In the genomic region with DNA sequence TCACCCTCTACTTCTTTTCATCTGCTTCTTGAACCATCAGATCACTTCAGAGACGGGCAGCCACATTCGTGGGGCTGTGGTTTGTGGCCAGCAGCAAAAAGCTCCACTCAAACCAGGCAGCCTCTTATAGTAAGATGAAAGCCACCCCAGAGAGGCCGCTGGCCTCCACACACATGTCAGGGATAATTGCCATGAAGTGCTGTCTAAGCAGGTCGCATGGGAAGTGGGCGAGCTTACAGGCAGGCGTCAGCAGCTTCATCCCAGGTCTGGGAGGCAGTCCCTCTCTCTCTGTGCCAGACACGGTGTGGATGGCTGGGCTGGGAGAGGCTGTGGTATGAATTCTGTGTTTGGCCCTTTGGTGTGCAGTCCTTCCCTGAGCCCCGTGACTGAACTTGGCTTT, we compare ENCODE assay signal across 28 mouse cellular contexts.
DNase-seq lines count a peak whose midpoint lies in the region; ATAC-seq and TF ChIP-seq lines count a peak whose summit lies in the region.
"Had no signal": no experiment of that assay in that cellular context is flagged by ENCODE, and none has a peak within 500 bp of the region (broad histone marks: within the 10 kb centered on the region; RNA-seq: fewer than 3 reads in every experiment).

No protein-coding gene starts in this region.

- WGBS in embryonic facial prominence, embryonic 14.5 days, result 52% methylated on average over 8 of the region's 8 CpGs
- 72% methylated on average over 8 of the region's 8 CpGs for WGBS in embryonic facial prominence, embryonic 10.5 days
- WGBS in hindbrain, postnatal 0 days, result 43% methylated on average over 8 of the region's 8 CpGs
- 50% methylated on average over 8 of the region's 8 CpGs for WGBS in hindbrain, embryonic 13.5 days
- 30% methylated on average over 8 of the region's 8 CpGs for WGBS in neural tube, embryonic 13.5 days
- 31% methylated on average over 8 of the region's 8 CpGs for WGBS in neural tube, embryonic 15.5 days

- no peaks in the 10 kb centered on the region for H3K9me3 ChIP-seq in embryonic facial prominence, embryonic 14.5 days (ENCODE audit: control insufficient read depth, low read length)
- H3K9me3 ChIP-seq in embryonic facial prominence, embryonic 10.5 days, result no peaks in the 10 kb centered on the region
- H3K9me3 ChIP-seq in hindbrain, postnatal 0 days (ENCODE audit: low read length), result no peaks in the 10 kb centered on the region
- no peaks in the 10 kb centered on the region for H3K9me3 ChIP-seq in hindbrain, embryonic 13.5 days
- H3K9me3 ChIP-seq in neural tube, embryonic 13.5 days, result no peaks in the 10 kb centered on the region
- H3K9me3 ChIP-seq in neural tube, embryonic 15.5 days (replicated peaks), result no peaks in the 10 kb centered on the region
- H3K9me3 ChIP-seq: embryonic facial prominence, embryonic 13.5 days; forebrain, embryonic 12.5 days; limb, embryonic 10.5 days; limb, embryonic 15.5 days had no signal

- no peaks in the 10 kb centered on the region for H3K27me3 ChIP-seq in embryonic facial prominence, embryonic 14.5 days (replicated peaks; ENCODE audit: control insufficient read depth, insufficient read depth, low read length)
- 0 out of 2 replicates have a peak, but pooled peaks cover 8% of the 10 kb centered on the region for H3K27me3 ChIP-seq in embryonic facial prominence, embryonic 10.5 days (replicated peaks; ENCODE audit: low read depth, poor library complexity, severe bottlenecking)
- H3K27me3 ChIP-seq in hindbrain, postnatal 0 days (ENCODE audit: insufficient read depth, low read length), result no peaks in the 10 kb centered on the region
- 0 out of 2 replicates have a peak, but pooled peaks cover 11% of the 10 kb centered on the region for H3K27me3 ChIP-seq in hindbrain, embryonic 13.5 days
- peaks cover 3% of the 10 kb centered on the region for H3K27me3 ChIP-seq in neural tube, embryonic 13.5 days
- H3K27me3 ChIP-seq in neural tube, embryonic 15.5 days (replicated peaks), result no peaks in the 10 kb centered on the region
- H3K27me3 ChIP-seq: embryonic facial prominence, embryonic 13.5 days; heart, embryonic 13.5 days; liver, embryonic 13.5 days; megakaryocyte, embryonic 14.5 days; Patski had no signal

- no peak for ATAC-seq in embryonic facial prominence, embryonic 14.5 days (ENCODE audit: low read depth)
- ATAC-seq in hindbrain, postnatal 0 days, result no peak
- no peak for ATAC-seq in hindbrain, embryonic 13.5 days (ENCODE audit: low FRiP score)
- no peak for ATAC-seq in neural tube, embryonic 13.5 days (ENCODE audit: low read depth)
- no peak for ATAC-seq in neural tube, embryonic 15.5 days (ENCODE audit: low FRiP score)
- ATAC-seq: inflammation-experienced regulatory T-cells, adult 6 months; lung, postnatal 0 days; Patski had no signal

- peak; percentile 39 for DNase-seq in embryonic facial prominence, embryonic 14.5 days (ENCODE audit: low spot score)
- no peak for DNase-seq in embryonic facial prominence, embryonic 10.5 days (ENCODE audit: low spot score)
- peak; percentile 12 for DNase-seq in hindbrain, postnatal 0 days (ENCODE audit: low spot score)
- DNase-seq in T-cell, adult 2 months (ENCODE audit: low spot score), result no peak
- DNase-seq: cerebellum, adult 8-10 months; cerebellum, postnatal 25 days; gastrocnemius, postnatal 10 days; heart, postnatal 10 days; kidney, adult 11 months; kidney, postnatal 14 days; layer of hippocampus, adult 9-11 months; liver, embryonic 13.5 days; lung, adult 18-20 months; lung, postnatal 4 days; thymus, postnatal 4 days had no signal

- no peaks in the 10 kb centered on the region for H3K36me3 ChIP-seq in embryonic facial prominence, embryonic 14.5 days (ENCODE audit: control insufficient read depth, insufficient read depth, low read length)
- H3K36me3 ChIP-seq in embryonic facial prominence, embryonic 10.5 days (replicated peaks), result no peaks in the 10 kb centered on the region
- H3K36me3 ChIP-seq in hindbrain, postnatal 0 days (ENCODE audit: insufficient read depth, low read length), result no peaks in the 10 kb centered on the region
- H3K36me3 ChIP-seq in hindbrain, embryonic 13.5 days, result no peaks in the 10 kb centered on the region
- H3K36me3 ChIP-seq in neural tube, embryonic 13.5 days, result no peaks in the 10 kb centered on the region
- H3K36me3 ChIP-seq in neural tube, embryonic 15.5 days, result no peaks in the 10 kb centered on the region
- H3K36me3 ChIP-seq: embryonic facial prominence, embryonic 13.5 days; forebrain, embryonic 12.5 days; G1E; heart, embryonic 13.5 days; limb, embryonic 10.5 days; limb, embryonic 15.5 days; liver, embryonic 13.5 days had no signal

- H3K4me3 ChIP-seq in embryonic facial prominence, embryonic 14.5 days (ENCODE audit: low read depth, low read length), result no peak overlapping the region
- no peak overlapping the region for H3K4me3 ChIP-seq in embryonic facial prominence, embryonic 10.5 days
- no peak overlapping the region for H3K4me3 ChIP-seq in hindbrain, postnatal 0 days (ENCODE audit: low read length)
- H3K4me3 ChIP-seq in hindbrain, embryonic 13.5 days, result no peak overlapping the region
- no peak overlapping the region for H3K4me3 ChIP-seq in neural tube, embryonic 13.5 days
- no peak overlapping the region for H3K4me3 ChIP-seq in neural tube, embryonic 15.5 days (replicated peaks)
- H3K4me3 ChIP-seq: embryonic facial prominence, embryonic 13.5 days; forebrain, embryonic 12.5 days; heart, embryonic 13.5 days; limb, embryonic 10.5 days; limb, embryonic 15.5 days; liver, embryonic 13.5 days had no signal

- H3K27ac ChIP-seq in embryonic facial prominence, embryonic 14.5 days (replicated peaks; ENCODE audit: low read depth, low read length), result no peak overlapping the region
- H3K27ac ChIP-seq in embryonic facial prominence, embryonic 10.5 days (replicated peaks), result no peak overlapping the region
- H3K27ac ChIP-seq in hindbrain, postnatal 0 days, result no peak overlapping the region
- no peak overlapping the region for H3K27ac ChIP-seq in hindbrain, embryonic 13.5 days
- peak overlapping the region; percentile 28; the same call in 1 of the 2 replicates for H3K27ac ChIP-seq in neural tube, embryonic 13.5 days (replicated peaks)
- H3K27ac ChIP-seq in neural tube, embryonic 15.5 days (replicated peaks), result no peak overlapping the region
- H3K27ac ChIP-seq: embryonic facial prominence, embryonic 13.5 days; forebrain, embryonic 12.5 days; heart, embryonic 13.5 days; limb, embryonic 10.5 days; limb, embryonic 15.5 days; liver, embryonic 13.5 days had no signal

- no peaks in the 10 kb centered on the region for H3K4me1 ChIP-seq in embryonic facial prominence, embryonic 14.5 days (ENCODE audit: control insufficient read depth, insufficient read depth, low read length)
- H3K4me1 ChIP-seq in embryonic facial prominence, embryonic 10.5 days, result peaks cover 17% of the 10 kb centered on the region
- peaks cover 22% of the 10 kb centered on the region for H3K4me1 ChIP-seq in hindbrain, postnatal 0 days (ENCODE audit: insufficient read depth, low read length)
- peaks cover 45% of the 10 kb centered on the region for H3K4me1 ChIP-seq in hindbrain, embryonic 13.5 days (replicated peaks)
- H3K4me1 ChIP-seq in neural tube, embryonic 13.5 days (replicated peaks), result peaks cover 43% of the 10 kb centered on the region
- H3K4me1 ChIP-seq in neural tube, embryonic 15.5 days, result peaks cover 36% of the 10 kb centered on the region
- H3K4me1 ChIP-seq: embryonic facial prominence, embryonic 13.5 days; heart, embryonic 13.5 days; liver, embryonic 13.5 days; megakaryocyte, embryonic 14.5 days had no signal

- H3K4me2 ChIP-seq in embryonic facial prominence, embryonic 14.5 days (ENCODE audit: low read depth, low read length), result no peak overlapping the region
- no peak overlapping the region for H3K4me2 ChIP-seq in hindbrain, postnatal 0 days (ENCODE audit: low read depth, low read length)
- no peak overlapping the region for H3K4me2 ChIP-seq in hindbrain, embryonic 13.5 days
- H3K4me2 ChIP-seq in neural tube, embryonic 13.5 days, result no peak overlapping the region
- no peak overlapping the region for H3K4me2 ChIP-seq in neural tube, embryonic 15.5 days
- H3K4me2 ChIP-seq: embryonic facial prominence, embryonic 13.5 days; forebrain, embryonic 12.5 days; heart, embryonic 13.5 days; limb, embryonic 15.5 days; liver, embryonic 13.5 days had no signal

- TF ChIP-seq CTCF in hindbrain, postnatal 0 days (IDR thresholded peaks at IDR 0.05; ENCODE audit: low read depth), result no peak

- no peak overlapping the region for H3K9ac ChIP-seq in embryonic facial prominence, embryonic 14.5 days (ENCODE audit: low read depth, low read length)
- no peak overlapping the region; the same call in 1 of the 2 replicates for H3K9ac ChIP-seq in hindbrain, postnatal 0 days (replicated peaks; ENCODE audit: low read length)
- no peak overlapping the region for H3K9ac ChIP-seq in hindbrain, embryonic 13.5 days
- no peak overlapping the region for H3K9ac ChIP-seq in neural tube, embryonic 13.5 days
- no peak overlapping the region for H3K9ac ChIP-seq in neural tube, embryonic 15.5 days (replicated peaks)
- H3K9ac ChIP-seq: embryonic facial prominence, embryonic 13.5 days; forebrain, embryonic 12.5 days; heart, embryonic 13.5 days; limb, embryonic 15.5 days; liver, embryonic 13.5 days had no signal

Comparison
In these comparisons a context has a peak if more than half of its experiments do, and no peak if none do; other contexts are left out.
1. DNase-seq: peak in embryonic facial prominence, embryonic 14.5 days (single experiment) and hindbrain, postnatal 0 days (single experiment); none in embryonic facial prominence, embryonic 10.5 days (single experiment) and T-cell, adult 2 months (single experiment).